Mouse (Mus musculus): Measurements from ENCODE around the gene Rsrc2. TPM values are rescaled to one million over a fixed set of nuclear protein-coding genes. Genes with fewer than 3 reads are reported as not detected.

Rsrc2 gene
- polyA plus RNA-seq, 1 experiment: 18.4 TPM

- no peaks in the 10 kb centered on the region for H3K79me2 ChIP-seq (ENCODE audit: control insufficient read depth, insufficient read depth)
- H3K27me3 ChIP-seq (ENCODE audit: control insufficient read depth, insufficient read depth, insufficient read length): no peaks in the 10 kb centered on the region
- no peak overlapping the region for H3K4me3 ChIP-seq
- no peak overlapping the region for H3K4me2 ChIP-seq (ENCODE audit: low read depth)
- H3ac ChIP-seq (ENCODE audit: control insufficient read depth, insufficient read length): no peak overlapping the region
- peaks cover 32% of the 10 kb centered on the region for H3K36me3 ChIP-seq (ENCODE audit: control insufficient read depth, insufficient read depth)
- TF ChIP-seq MYOG (IDR thresholded peaks at IDR 0.05; ENCODE audit: control insufficient read depth in 1 of 3, insufficient read depth in 1 of 3, insufficient read length in 2 of 3, low read depth in 2 of 3): no peak
- no peak for TF ChIP-seq SRF (IDR thresholded peaks at IDR 0.05; ENCODE audit: control insufficient read depth, insufficient read length, low read depth)
- TF ChIP-seq REST (IDR thresholded peaks at IDR 0.05; ENCODE audit: insufficient read depth, insufficient read length): no peak
- TF ChIP-seq POLR2AphosphoS2 (IDR thresholded peaks at IDR 0.05; ENCODE audit: insufficient read length, low read depth): no peak
- TF ChIP-seq USF1 (IDR thresholded peaks at IDR 0.05; ENCODE audit: low read depth): no peak
- no peak for TF ChIP-seq TCF3 (IDR thresholded peaks at IDR 0.05; ENCODE audit: insufficient read length, low read depth)
- no peak for TF ChIP-seq MYOD1 (IDR thresholded peaks at IDR 0.05; ENCODE audit: control insufficient read depth in 1 of 3, insufficient read length in 2 of 3, low read depth in 2 of 3)
- TF ChIP-seq E2F4 (IDR thresholded peaks at IDR 0.05; ENCODE audit: insufficient read depth): no peak
- no peak for TF ChIP-seq POLR2A (IDR thresholded peaks at IDR 0.05; ENCODE audit: insufficient read length, low read depth)
- TF ChIP-seq MAX (IDR thresholded peaks at IDR 0.05; ENCODE audit: low read depth): no peak
- TF ChIP-seq TCF12 (IDR thresholded peaks at IDR 0.05; ENCODE audit: insufficient read depth, poor library complexity, severe bottlenecking): no peak
- TF ChIP-seq CEBPB (IDR thresholded peaks at IDR 0.05; ENCODE audit: insufficient read depth, poor library complexity, severe bottlenecking): no peak
Observed at GRCm38 (mm10) chr5:123699198-123699597, 50.0 kb downstream of the Rsrc2 start.

GRCm38 (mm10) chr5:123696961-123697360 is 52.3 kb downstream of the Rsrc2 start:
- Histone ChIP-seq H3K79me2 (ENCODE audit: control insufficient read depth, insufficient read depth) (no peaks in the 10 kb centered on the region), H3K4me2 (ENCODE audit: low read depth) (no peak overlapping the region), H3K36me3 (ENCODE audit: control insufficient read depth, insufficient read depth) (peaks cover 18% of the 10 kb centered on the region), H3K4me3 (no peak overlapping the region), H3ac (ENCODE audit: control insufficient read depth, insufficient read length) (no peak overlapping the region), H3K27me3 (ENCODE audit: control insufficient read depth, insufficient read depth, insufficient read length) (no peaks in the 10 kb centered on the region)
- TF ChIP-seq TCF3 (IDR thresholded peaks at IDR 0.05; ENCODE audit: insufficient read length, low read depth): no peak

- TF ChIP-seq MYOD1 (IDR thresholded peaks at IDR 0.05; ENCODE audit: control insufficient read depth in 1 of 3, insufficient read length in 2 of 3, low read depth in 2 of 3) (no peak), E2F4 (IDR thresholded peaks at IDR 0.05; ENCODE audit: insufficient read depth) (no peak), CEBPB (IDR thresholded peaks at IDR 0.05; ENCODE audit: insufficient read depth, poor library complexity, severe bottlenecking) (peak; percentile 62; the same call in 1 of the 2 replicates), SRF (IDR thresholded peaks at IDR 0.05; ENCODE audit: control insufficient read depth, insufficient read length, low read depth) (no peak), MYOG (IDR thresholded peaks at IDR 0.05; ENCODE audit: control insufficient read depth in 1 of 3, insufficient read depth in 1 of 3, insufficient read length in 2 of 3, low read depth in 2 of 3) (no peak)
- H3K36me3 ChIP-seq (ENCODE audit: control insufficient read depth, insufficient read depth): peaks cover 16% of the 10 kb centered on the region
- H3K4me3 ChIP-seq: no peak overlapping the region
- H3K79me2 ChIP-seq (ENCODE audit: control insufficient read depth, insufficient read depth): no peaks in the 10 kb centered on the region
- no peak overlapping the region for H3ac ChIP-seq (ENCODE audit: control insufficient read depth, insufficient read length)
- H3K27me3 ChIP-seq (ENCODE audit: control insufficient read depth, insufficient read depth, insufficient read length): no peaks in the 10 kb centered on the region
- peak overlapping the region; percentile 32 for H3K4me2 ChIP-seq (ENCODE audit: low read depth)
Observed at GRCm38 (mm10) chr5:123696244-123696643, 53.0 kb downstream of the Rsrc2 start.

- no peak for TF ChIP-seq SRF (IDR thresholded peaks at IDR 0.05; ENCODE audit: control insufficient read depth, insufficient read length, low read depth)
- no peak for TF ChIP-seq E2F4 (IDR thresholded peaks at IDR 0.05; ENCODE audit: insufficient read depth)
- no peak for TF ChIP-seq TCF3 (IDR thresholded peaks at IDR 0.05; ENCODE audit: insufficient read length, low read depth)
- TF ChIP-seq USF1 (IDR thresholded peaks at IDR 0.05; ENCODE audit: low read depth): no peak
- no peak for TF ChIP-seq MYOD1 (IDR thresholded peaks at IDR 0.05; ENCODE audit: control insufficient read depth in 1 of 3, insufficient read length in 2 of 3, low read depth in 2 of 3)
- TF ChIP-seq MYOG (IDR thresholded peaks at IDR 0.05; ENCODE audit: control insufficient read depth in 1 of 3, insufficient read depth in 1 of 3, insufficient read length in 2 of 3, low read depth in 2 of 3): no peak
- TF ChIP-seq POLR2AphosphoS2 (IDR thresholded peaks at IDR 0.05; ENCODE audit: insufficient read length, low read depth): no peak
- TF ChIP-seq POLR2A (IDR thresholded peaks at IDR 0.05; ENCODE audit: insufficient read length, low read depth): no peak
- no peak for TF ChIP-seq CEBPB (IDR thresholded peaks at IDR 0.05; ENCODE audit: insufficient read depth, poor library complexity, severe bottlenecking)
- Histone ChIP-seq H3K79me2 (ENCODE audit: control insufficient read depth, insufficient read depth) (no peaks in the 10 kb centered on the region), H3K27me3 (ENCODE audit: control insufficient read depth, insufficient read depth, insufficient read length) (no peaks in the 10 kb centered on the region)
Observed at GRCm38 (mm10) chr5:123694468-123694867, 54.7 kb downstream of the Rsrc2 start.

GRCm38 (mm10) chr5:123684221-123685144 is 64.7 kb downstream of the Rsrc2 start, which contains the start of gene Clip1:
Gene Clip1, minus strand, starts transcription at chr5:123684618.
- no peak for TF ChIP-seq TCF3 (IDR thresholded peaks at IDR 0.05; ENCODE audit: insufficient read length, low read depth)
- TF ChIP-seq MYOG (IDR thresholded peaks at IDR 0.05; ENCODE audit: control insufficient read depth in 1 of 3, insufficient read depth in 1 of 3, insufficient read length in 2 of 3, low read depth in 2 of 3): no peak
- TF ChIP-seq POLR2A (IDR thresholded peaks at IDR 0.05; ENCODE audit: insufficient read length, low read depth): peak; percentile 81
- peak in 1 of 3 experiments; percentile 47 for TF ChIP-seq MYOD1 (IDR thresholded peaks at IDR 0.05; ENCODE audit: control insufficient read depth in 1 of 3, insufficient read length in 2 of 3, low read depth in 2 of 3)
- TF ChIP-seq POLR2AphosphoS2 (IDR thresholded peaks at IDR 0.05; ENCODE audit: insufficient read length, low read depth): peak; percentile 75
- H3K79me2 ChIP-seq (ENCODE audit: control insufficient read depth, insufficient read depth): peaks cover 27% of the 10 kb centered on the region
- H3K36me3 ChIP-seq (ENCODE audit: control insufficient read depth, insufficient read depth): no peaks in the 10 kb centered on the region
- H3ac ChIP-seq (ENCODE audit: control insufficient read depth, insufficient read length): peak within 1 kb of the TSS; percentile 64
- H3K27me3 ChIP-seq (ENCODE audit: control insufficient read depth, insufficient read depth, insufficient read length): no peaks in the 10 kb centered on the region
- peak within 1 kb of the TSS; percentile 50 for H3K4me3 ChIP-seq
- H3K4me2 ChIP-seq (ENCODE audit: low read depth): peak within 1 kb of the TSS; percentile 100

More at GRCm38 (mm10) chr5:123694468-123694867, 54.7 kb downstream of the Rsrc2 start:
- peak overlapping the region; percentile 62 for H3K4me2 ChIP-seq (ENCODE audit: low read depth)
- no peak overlapping the region for H3K4me3 ChIP-seq
- H3ac ChIP-seq (ENCODE audit: control insufficient read depth, insufficient read length): no peak overlapping the region
- H3K36me3 ChIP-seq (ENCODE audit: control insufficient read depth, insufficient read depth): peaks cover 6% of the 10 kb centered on the region
